Mouse (Mus musculus): ENCODE results near the gene Ssxa1.
A peak's percentile ranks its signal among the peaks of the same experiment; 100 is the strongest.
"Not testable (repeated sequence)": the region's sequence is repeated elsewhere in the genome, so short reads cannot be mapped to it uniquely, and the experiment has no call there.

Ssxa1 gene

DNA sequence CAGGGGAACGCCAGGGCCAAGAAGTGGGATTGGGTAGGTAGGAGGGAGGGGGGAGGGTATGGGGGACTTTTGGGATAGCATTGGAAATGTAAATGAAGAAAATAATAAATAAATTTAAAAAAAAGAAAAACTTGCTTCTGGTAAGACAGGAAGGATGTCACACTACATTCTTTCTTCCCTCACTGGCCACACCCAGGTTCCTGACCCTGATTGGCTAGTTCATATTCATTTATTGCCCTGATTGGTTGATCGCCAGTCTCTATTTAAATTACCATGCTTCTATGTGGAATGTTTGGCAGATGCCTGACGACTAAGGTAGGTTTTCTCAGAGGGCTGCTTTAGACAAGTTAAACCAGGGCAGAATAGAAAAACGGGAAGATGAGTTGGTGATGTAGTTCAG, at the start of gene Ssxa1:
Gene Ssxa1, plus strand, starts transcription at position 301 of the 400 bp plus-strand sequence.
- no peak for DNase-seq (ENCODE audit: low spot score)

DNA sequence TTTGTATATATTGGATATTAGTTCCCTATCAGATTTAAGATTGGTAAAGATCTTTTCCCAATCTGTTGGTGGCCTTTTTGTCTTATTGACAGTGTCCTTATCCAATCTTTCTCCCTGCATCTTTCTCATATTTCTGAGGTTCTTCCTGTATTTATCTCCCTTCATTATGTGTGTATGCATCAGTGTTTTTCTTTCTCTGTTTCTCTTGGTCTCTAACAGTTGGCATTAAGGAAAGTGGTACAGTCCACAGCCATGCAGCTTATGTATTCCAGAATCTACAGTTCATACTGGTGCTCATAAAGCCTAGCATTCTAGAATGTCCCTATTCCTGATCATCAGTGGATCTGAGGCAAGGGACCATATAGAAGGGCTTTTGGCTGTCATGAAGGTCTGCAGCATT, 47.5 kb upstream of the Ssxa1 start, which contains the start of gene Spaca5:
Gene Spaca5, plus strand, starts transcription at position 301 of the 400 bp plus-strand sequence.
- no peak for DNase-seq (ENCODE audit: low spot score)

DNA sequence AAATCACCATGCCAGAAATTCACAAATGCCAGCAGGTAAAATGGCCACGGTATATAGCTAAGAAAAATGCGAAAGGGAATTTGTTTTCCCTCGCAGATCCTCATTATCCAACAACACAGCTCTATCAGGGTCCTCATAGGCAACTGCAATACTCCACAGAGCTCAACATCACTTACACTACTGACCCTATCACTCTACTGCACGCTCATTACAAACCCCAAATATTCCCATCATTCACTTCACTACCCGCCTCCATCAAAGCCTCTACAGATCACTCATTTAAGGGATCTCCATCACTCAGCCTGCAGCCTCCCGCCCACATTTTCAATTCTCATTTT, 27.0 kb upstream of the Ssxa1 start:
- no peak for DNase-seq (ENCODE audit: low spot score)

DNA sequence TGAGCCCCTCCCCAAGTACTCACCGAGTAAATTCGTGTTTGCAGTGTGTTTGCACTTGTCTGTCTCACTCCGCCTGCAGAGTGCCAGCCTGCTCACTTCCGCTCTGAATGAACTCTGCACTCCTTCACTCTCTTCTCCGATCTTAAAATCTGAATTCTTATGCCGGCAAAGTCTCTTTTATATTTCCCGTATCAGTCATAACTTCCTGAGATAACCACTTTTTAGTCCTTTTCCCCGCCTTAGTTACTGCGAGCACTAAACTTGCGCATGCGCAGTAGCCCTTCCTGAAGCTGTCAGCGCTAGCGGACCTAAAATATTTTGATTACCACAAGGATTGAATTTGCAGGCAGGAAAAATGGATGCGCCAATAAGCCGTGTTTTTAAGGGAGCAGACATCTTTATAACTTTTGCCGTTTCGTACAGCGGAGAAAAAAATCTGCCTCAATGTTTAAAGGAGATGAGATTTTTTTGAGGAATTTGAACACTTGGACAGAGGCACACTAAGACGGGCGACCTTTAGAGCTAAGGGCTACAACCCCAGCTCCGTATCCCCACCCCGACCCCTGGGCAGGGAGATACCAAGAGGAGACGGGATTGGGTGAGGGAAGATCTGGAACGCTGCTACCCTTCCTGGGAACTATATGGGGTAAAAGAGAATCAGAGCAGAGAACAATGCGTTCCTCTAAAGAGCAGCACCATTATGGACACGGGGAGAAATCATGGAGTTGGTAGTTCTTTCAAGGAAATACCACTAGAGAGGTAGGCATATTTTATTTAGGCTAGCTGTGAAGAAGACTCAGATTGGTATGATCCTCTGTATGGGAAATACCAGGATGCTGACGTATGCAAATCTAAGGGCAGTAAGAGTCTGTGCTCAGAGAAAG, 26.4 kb upstream of the Ssxa1 start, which contains the start of gene Zfp300:
Gene Zfp300, minus strand, starts transcription at position 545 of the 884 bp plus-strand sequence.
- DNase-seq (ENCODE audit: low spot score) = peak; percentile 52

- DNase-seq (ENCODE audit: low spot score) = no peak
Measured at GRCm38 (mm10) chrX:21089867-21090239, 25.8 kb upstream of the Ssxa1 start.

GRCm38 (mm10) chrX:21146675-21147074, 31.1 kb downstream of the Ssxa1 start:
- DNase-seq (ENCODE audit: low spot score) = not testable (repeated sequence)
